Mouse (Mus musculus) left cerebral cortex, adult 2 months (tissue): ENCODE measurements around the gene Epb41l5. TPM values are rescaled to one million over a fixed set of nuclear protein-coding genes. Genes with fewer than 3 reads are reported as not detected.

Experiments
- DNase-seq, 2 experiments: peaks; one replicate each; pipeline ENCODE4 v3.0.0; 2021 to 2022; ENCODE audit warnings: low spot score in 2 of 2, mixed read lengths in 1 of 2; ENCODE audit errors: extremely low spot score in 1 of 2
- H3K27ac ChIP-seq: fragments of 200-600 bp; 2 replicates; pipeline ENCODE4 v1.8.1; 2022
- H3K4me3 ChIP-seq: fragments of 200-600 bp; 2 replicates; pipeline ENCODE4 v1.8.1; 2022
- CTCF ChIP-seq: fragments of 200-600 bp; IDR thresholded peaks from 2 replicates; pipeline ENCODE4 v1.8.1; 2022; ENCODE audit warnings: antibody characterized with exemption, mild to moderate bottlenecking, moderate library complexity
- intact Hi-C: fragments of 180-260 bp; cut with DNase I; formaldehyde crosslinking; loops from one replicate; pipeline ENCODE4 v1.15.1; 2025
- total RNA-seq, 2 experiments: library from RNA; stranded (reverse); gene quantifications; 2 replicates each; pipeline ENCODE4 v1.2.3; 2021

Epb41l5 gene
- total RNA-seq, 2 experiments from 2014 or later, result 5.8 to 6.8 TPM

DNA sequence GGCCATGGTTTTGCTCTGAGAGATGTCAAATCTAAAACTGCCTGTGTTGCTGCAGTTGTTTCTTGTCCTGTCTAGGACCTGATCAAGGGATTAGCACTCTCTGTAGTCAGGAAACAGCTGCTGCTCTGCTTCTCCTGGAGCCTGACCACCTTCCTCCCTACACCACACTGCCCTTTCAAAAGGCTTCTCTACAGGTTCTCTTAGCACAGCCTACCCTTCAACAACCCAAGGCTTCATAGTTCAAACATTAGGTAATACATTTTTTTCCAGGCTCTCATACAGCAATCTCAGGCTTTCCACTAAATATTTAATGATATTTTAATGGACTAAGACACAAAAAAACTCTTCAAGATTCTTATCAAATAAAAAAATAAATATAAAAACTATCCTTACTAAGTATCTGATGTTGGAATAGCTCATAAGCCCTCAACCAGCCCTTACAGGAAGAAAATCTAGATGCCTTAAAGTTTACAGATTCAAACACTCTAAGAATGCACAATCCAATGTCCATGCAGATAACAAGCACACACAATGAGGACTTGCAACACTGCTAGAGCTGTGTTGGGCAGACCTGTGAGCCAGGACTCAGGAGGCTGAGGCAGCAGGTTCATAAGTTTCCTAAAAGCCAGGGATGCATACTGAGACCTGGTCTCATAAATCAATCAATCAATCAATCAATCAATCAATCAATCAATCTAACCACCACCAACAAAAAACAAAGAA is 7.5 kb downstream of the Epb41l5 start:
- intact Hi-C loops, result no loop called here
- no peak overlapping the region for H3K27ac ChIP-seq
- TF ChIP-seq CTCF, result no peak

DNA sequence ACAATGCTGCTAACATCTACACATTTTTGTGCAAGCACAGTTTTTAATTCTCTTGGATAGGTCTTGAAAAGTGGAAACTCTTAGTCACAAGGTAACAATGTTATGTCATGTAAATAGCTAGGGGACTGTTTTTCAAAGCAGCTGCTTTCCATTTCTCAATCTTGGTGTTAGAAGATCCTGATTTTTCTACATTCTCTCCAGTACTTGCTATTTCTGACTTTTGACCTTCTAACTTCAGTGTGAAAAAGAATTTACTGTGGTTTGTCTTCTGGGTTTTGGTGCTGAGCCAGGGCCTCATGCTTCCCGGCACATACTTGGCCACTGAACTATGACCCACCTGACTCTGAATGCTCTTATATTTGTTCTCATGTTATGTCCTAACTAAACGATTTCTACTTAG is 8.8 kb downstream of the Epb41l5 start:
- DNase-seq, result no peak
- H3K4me3 ChIP-seq, result no peak overlapping the region
- intact Hi-C loops, result no loop called here

More for the DNA sequence above, 7.5 kb downstream of the Epb41l5 start:
- DNase-seq, result no peak
- H3K4me3 ChIP-seq, result no peak overlapping the region

DNA sequence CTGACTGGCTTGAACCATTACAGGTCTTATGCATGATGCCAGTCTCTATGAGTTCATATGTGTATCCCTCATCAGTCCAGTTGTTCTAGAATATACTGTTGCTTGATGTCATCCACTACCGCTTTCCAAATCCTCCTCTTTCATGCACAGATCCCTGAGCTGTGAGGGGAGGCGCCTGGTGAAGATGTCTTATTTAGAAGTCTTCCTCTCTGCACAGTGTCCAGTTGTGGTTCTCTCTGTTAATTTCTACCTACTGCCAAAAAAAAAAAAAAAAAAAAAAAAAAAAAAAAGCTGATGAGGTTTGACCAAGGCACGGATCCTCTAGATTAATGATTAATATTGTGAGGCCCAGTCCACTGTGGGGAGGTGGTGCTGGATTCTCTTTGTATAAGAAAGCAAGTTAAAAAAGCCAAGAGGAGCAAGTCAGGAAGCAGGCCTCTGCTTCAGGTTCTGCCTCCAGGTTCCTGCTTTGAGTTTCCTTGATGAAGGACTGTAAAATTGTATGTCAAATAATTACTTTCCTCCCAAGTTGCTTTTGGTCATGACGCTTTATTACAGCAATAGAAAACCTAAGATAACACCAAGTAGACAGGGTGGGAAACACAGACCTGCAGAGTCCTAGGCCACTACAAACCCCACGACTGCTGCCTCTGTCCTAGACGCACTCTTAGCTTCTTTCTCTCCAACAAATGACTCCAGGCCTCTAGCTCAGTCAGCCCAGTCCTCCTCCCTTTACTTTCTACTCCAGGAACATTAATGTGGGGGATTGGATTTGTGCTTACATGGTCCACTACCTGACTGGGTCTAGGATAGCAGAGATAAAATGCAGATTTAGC is 11.4 kb downstream of the Epb41l5 start:
- Histone ChIP-seq H3K4me3 (no peak overlapping the region), H3K27ac (no peak overlapping the region)
- TF ChIP-seq CTCF, result no peak
- DNase-seq, result no peak
- intact Hi-C loops, result no loop called here

More for the DNA sequence above, 8.8 kb downstream of the Epb41l5 start:
- no peak overlapping the region for H3K27ac ChIP-seq
- TF ChIP-seq CTCF, result no peak

DNA sequence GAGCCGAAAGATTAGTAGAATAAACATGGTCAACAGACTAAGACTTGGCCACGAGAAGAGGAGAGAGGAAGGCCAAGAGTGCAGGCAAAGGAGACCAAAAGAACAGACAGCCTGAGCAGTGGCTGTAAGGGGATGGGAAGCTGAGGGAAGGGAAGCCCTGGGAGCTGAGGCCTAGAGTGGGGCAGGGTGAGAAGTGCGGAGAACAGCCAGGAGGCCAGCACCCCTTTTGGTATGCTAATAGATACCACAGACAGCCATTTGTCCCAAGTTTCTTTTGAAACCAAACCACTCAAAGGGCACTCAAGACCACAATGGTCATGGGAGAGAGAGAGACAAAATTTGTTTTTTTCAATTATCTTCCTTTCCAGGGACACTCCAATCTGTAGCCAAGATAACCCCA is 14.1 kb downstream of the Epb41l5 start:
- TF ChIP-seq CTCF, result no peak

DNA sequence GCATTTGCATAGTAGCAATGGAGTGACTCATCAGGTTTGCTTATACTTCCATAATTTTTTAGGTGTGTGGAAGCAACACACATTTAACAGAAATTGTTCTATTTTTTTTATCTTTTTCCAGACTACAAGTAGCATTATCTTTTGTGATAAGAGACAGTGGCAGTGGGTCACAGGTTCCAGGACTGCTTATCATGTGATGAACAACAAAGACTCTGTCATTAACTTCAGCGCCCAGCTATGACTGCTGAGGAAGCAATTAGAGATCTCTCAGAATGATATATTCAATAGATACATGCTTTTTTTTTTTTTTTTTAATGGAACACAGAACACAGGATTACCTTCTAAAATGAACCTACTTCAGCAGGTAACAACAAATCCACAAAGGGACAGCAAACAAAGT is 18.4 kb downstream of the Epb41l5 start:
- Histone ChIP-seq H3K4me3 (no peak overlapping the region), H3K27ac (no peak overlapping the region)
- DNase-seq, result no peak
- no peak for TF ChIP-seq CTCF
- intact Hi-C loops, result no loop called here

More for the DNA sequence above, 14.1 kb downstream of the Epb41l5 start:
- no peak for DNase-seq
- intact Hi-C loops, result no loop called here
- Histone ChIP-seq H3K27ac (no peak overlapping the region), H3K4me3 (no peak overlapping the region)

DNA sequence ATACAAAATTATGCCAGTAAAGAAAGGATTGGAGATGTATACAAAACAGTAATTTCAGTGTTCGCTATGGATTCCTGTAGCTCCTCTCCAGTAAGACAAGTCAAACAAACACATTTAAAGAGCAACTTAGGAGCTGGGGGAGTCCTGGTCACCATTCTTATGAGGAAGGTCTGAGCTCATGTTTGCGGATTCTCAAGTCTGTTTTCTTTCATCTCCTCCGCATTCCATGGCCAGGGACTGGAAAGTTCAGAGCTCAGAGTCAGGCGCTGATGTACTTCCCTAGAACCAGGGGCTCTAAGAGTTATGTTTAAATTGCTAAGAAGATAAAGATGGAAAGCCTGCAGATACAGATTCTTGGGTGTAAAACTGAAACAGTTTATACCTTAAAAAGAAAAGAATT is 22.0 kb downstream of the Epb41l5 start:
- intact Hi-C loops, result no loop called here
- DNase-seq, result no peak
- no peak overlapping the region for H3K27ac ChIP-seq

DNA sequence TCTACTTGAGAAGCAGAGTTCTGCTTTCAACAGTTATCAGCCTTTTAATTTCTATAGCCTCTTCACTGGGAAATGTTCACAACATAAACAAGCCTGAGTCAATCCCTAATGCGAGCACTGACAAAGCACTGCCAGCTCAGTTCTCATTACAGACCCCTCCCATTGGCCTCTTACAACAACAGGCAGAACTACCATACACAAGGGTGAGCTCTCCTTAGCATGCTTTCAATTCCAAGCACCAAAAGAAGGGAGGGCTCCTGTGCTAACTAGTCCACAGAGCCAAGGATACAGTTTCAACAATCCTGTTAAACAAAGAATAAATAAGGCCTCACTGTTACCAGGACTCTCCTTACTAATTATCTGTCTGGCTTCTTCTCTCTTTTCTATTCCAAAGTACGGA is 24.4 kb downstream of the Epb41l5 start:
- intact Hi-C loops, result no loop called here
- Histone ChIP-seq H3K4me3 (no peak overlapping the region), H3K27ac (no peak overlapping the region)
- no peak for TF ChIP-seq CTCF
- DNase-seq, result no peak

More for the DNA sequence above, 22.0 kb downstream of the Epb41l5 start:
- TF ChIP-seq CTCF, result no peak
- H3K4me3 ChIP-seq, result no peak overlapping the region

DNA sequence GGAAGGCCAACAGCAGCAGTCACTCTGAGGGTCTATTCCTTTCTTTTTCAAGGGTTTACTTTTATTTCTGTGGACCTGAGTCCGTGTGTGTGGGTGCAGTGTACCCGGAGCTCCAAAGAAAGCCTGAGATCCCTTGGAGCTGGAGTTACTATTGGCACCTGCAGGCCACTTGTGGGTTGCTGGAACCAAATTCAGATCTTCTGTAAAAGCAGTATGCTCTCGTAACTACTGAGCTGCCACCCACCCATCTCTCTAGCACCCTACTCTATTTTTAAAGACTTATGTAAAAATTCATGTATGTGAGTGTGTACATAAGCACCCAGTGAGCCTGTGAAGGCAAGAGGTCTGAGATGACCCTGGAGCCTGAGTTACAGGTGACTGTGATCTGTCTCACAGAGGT is 43.4 kb downstream of the Epb41l5 start:
- intact Hi-C loops, result loop anchor here (5.0 kb wide), 1 partner anchor 48 kb away; no protein-coding TSS in a partner anchor
- no peak for TF ChIP-seq CTCF
- DNase-seq, result peak; percentile 8 to 24

DNA sequence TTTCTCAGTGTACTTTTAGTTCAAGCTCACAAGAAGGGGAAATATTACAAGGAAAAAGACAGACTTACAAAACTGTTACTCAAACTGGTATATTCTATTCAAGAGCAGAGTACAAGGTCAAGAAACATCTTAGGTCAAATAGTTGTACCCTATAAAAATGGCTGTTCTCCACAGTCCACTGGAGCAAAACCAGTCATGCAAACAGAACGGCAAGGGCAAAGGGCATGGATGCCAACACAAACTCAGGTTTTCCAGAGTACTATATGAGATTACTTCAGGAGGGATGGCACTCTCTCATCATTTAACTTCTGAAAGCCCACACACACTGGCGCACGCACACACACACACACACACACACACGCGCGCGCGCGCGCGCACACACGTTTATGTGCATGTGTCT is 46.4 kb downstream of the Epb41l5 start:
- intact Hi-C loops, result no loop called here
- TF ChIP-seq CTCF, result no peak
- Histone ChIP-seq H3K4me3 (no peak overlapping the region), H3K27ac (no peak overlapping the region)
- DNase-seq, result no peak

More for the DNA sequence above, 43.4 kb downstream of the Epb41l5 start:
- H3K4me3 ChIP-seq, result no peak overlapping the region
- no peak overlapping the region for H3K27ac ChIP-seq

DNA sequence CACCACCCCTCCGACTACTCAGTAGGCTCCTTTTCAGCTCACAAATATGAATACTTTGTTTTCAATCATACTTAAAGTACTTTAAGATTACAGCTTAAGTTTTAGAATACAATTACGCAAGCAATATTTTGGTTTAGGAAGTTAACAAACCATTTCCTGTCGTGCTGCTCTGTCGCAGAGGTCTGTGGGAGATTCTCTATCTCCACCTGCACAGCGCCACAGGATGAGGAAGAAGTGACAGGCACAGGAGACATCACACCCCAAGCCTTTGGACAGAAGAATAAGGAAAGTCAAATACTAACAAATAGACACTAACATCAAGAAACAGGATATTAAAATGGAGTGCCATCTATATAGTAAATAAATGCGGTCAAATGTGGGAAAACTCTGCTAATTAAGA is 49.9 kb downstream of the Epb41l5 start:
- no peak overlapping the region for H3K27ac ChIP-seq
- no peak for TF ChIP-seq CTCF
- intact Hi-C loops, result no loop called here
- DNase-seq, result no peak
- no peak overlapping the region for H3K4me3 ChIP-seq

DNA sequence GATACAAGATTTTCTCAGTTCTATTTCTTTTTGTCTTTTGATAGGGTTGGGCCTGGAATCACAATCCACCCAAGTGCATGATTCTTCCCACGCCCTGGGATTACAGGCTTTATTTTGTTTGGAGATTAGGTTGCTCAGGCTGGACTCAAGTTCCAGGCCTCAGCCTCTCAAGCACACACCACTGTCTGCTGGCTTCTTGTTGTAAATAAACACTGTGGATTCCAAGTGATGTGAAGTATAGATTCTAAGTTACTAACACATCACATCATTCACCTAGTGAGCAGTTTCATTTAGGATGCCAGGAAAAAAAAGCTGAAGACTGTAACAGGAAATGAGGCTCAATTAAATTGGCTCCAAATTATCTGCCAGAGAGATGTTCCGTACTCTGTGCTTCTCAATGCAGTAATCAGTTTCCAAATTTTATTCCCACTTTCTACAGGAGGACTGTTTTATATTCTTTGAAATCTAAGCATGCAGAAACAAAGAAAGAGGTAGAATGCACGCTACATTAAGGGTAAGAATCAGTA is 51.8 kb downstream of the Epb41l5 start:
- H3K4me3 ChIP-seq, result no peak overlapping the region
- H3K27ac ChIP-seq, result no peak overlapping the region
- no peak for TF ChIP-seq CTCF
- intact Hi-C loops, result no loop called here
- no peak for DNase-seq

DNA sequence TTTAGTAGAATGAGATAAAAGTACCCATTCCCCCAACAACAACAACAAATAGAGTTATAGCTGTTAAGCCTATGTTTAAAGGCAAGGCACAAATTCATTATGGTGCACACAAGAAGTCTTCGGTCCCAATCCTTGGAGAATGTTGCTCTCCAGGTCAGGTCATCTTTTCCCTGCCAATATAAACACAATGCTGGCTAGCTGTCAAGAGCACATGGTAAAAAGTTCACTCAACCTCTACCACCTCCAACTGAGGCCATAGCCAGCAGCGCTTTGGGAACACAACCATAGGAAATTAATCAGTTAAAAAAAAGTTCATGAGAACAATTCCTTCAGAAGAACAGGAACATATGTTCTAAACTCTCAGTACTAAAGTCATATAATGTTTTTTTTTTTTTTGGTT is 58.8 kb downstream of the Epb41l5 start:
- H3K4me3 ChIP-seq, result no peak overlapping the region
- no peak for TF ChIP-seq CTCF
- no peak for DNase-seq
- no peak overlapping the region for H3K27ac ChIP-seq
- intact Hi-C loops, result no loop called here
